Mouse (Mus musculus) heart, postnatal 0 days (tissue): ENCODE measurements around the gene Matk.

Experiments
- CTCF ChIP-seq: IDR thresholded peaks from 2 replicates; pipeline ENCODE4 v1.5.1; 2016; ENCODE audit warnings: antibody characterized with exemption, control low read depth, low read depth
- EP300 ChIP-seq: IDR thresholded peaks from 2 replicates; pipeline ENCODE4 v1.6.1; 2016; ENCODE audit warnings: antibody characterized with exemption, low read depth

- TF ChIP-seq CTCF: no peak
- no peak for TF ChIP-seq EP300
Measured at GRCm38 (mm10) chr10:81231436-81231835, 21.3 kb upstream of the Matk start.
